Mouse (Mus musculus) E14TG2a.4 (cell line): ENCODE measurements around the gene Rbms2.

ENCODE experiments used
- CTCF ChIP-seq: conservative IDR thresholded peaks from 2 replicates; pipeline ENCODE4 v1.5.1; 2014; ENCODE audit warnings: low read length
- NANOG ChIP-seq: IDR thresholded peaks from 2 replicates; pipeline ENCODE4 v1.6.1; 2014; ENCODE audit warnings: borderline replicate concordance, low read length, mixed read lengths
- POU5F1 ChIP-seq: IDR thresholded peaks from 2 replicates; pipeline ENCODE4 v1.6.1; 2014; ENCODE audit warnings: low read length, borderline replicate concordance

- TF ChIP-seq CTCF, result no peak
- TF ChIP-seq POU5F1, result no peak
- no peak for TF ChIP-seq NANOG
Observed at GRCm38 (mm10) chr10:128135374-128135773, 44.7 kb downstream of the Rbms2 start.
